Mouse (Mus musculus): Measurements from ENCODE around the gene Gltpd2. TPM values are rescaled to one million over a fixed set of nuclear protein-coding genes. Genes with fewer than 3 reads are reported as not detected.
"Not testable (repeated sequence)": the region's sequence is repeated elsewhere in the genome, so short reads cannot be mapped to it uniquely, and the experiment has no call there.

Gltpd2 gene
- polyA plus RNA-seq, 1 experiment from 2014 or later = not detected

GRCm38 (mm10) chr11:70520178-70520769, 1.3 kb downstream of the Gltpd2 start:
- H3K27ac ChIP-seq (replicated peaks; ENCODE audit: low read depth, low read length) = no peak overlapping the region
- no peaks in the 10 kb centered on the region for H3K36me3 ChIP-seq (replicated peaks; ENCODE audit: control insufficient read depth, insufficient read depth, low read depth, low read length)
- no peaks in the 10 kb centered on the region for H3K27me3 ChIP-seq (ENCODE audit: control insufficient read depth, insufficient read depth, low read length)
- H3K4me2 ChIP-seq (ENCODE audit: low read depth, low read length) = peak overlapping the region; percentile 24
- 14% methylated on average over 41 of the region's 41 CpGs for WGBS
- H3K9ac ChIP-seq (replicated peaks; ENCODE audit: low read length) = peak overlapping the region; percentile 43
- H3K4me1 ChIP-seq (ENCODE audit: control insufficient read depth, insufficient read depth, low read length) = no peaks in the 10 kb centered on the region
- DNase-seq (ENCODE audit: low spot score) (peak; percentile 40), ATAC-seq (replicated peaks; ENCODE audit: insufficient number of reproducible peaks, low FRiP score, low TSS enrichment, low read depth) (no peak; the same call in 1 of the 2 replicates)
- H3K4me3 ChIP-seq (ENCODE audit: low read depth, low read length) = peak overlapping the region; percentile 5
- H3K9me3 ChIP-seq (replicated peaks; ENCODE audit: control insufficient read depth, low read length) = no peaks in the 10 kb centered on the region

DNA sequence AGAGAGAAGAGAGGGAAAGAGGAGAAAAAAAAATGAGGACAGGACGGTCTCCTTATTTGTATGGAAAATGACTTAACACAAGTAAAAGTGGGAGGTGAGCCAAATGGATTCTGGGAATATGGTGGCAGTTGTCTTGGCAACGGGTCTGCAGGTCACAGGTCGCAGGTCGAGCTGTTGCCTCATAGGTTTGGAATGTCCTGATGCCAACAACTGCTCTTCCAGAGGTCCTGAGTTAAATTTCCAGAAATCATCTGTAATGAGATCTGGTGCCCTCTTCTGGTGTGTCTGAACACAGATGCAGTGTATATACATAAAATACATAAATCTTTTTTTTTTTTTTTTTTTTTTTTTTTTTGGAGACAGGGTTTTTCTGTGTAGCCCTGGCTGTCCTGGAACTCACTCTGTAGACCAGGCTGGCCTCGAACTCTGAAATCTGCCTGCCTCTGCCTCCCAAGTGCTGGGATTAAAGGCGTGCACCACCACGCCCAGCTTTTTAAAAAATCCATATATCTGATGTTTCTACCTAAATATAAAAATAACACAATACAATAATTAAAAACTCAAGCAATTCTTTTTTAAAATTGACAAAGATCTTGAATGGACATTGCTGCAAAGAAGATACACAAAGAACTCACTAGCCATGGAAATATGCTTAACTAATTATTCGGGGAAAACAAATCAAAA, 4.5 kb downstream of the Gltpd2 start:
- not testable (repeated sequence) for H3K27ac ChIP-seq (replicated peaks; ENCODE audit: low read depth, low read length); H3K36me3 ChIP-seq (replicated peaks; ENCODE audit: control insufficient read depth, insufficient read depth, low read depth, low read length); ATAC-seq (replicated peaks; ENCODE audit: insufficient number of reproducible peaks, low FRiP score, low TSS enrichment, low read depth); DNase-seq (ENCODE audit: low spot score); H3K4me2 ChIP-seq (ENCODE audit: low read depth, low read length); H3K4me3 ChIP-seq (ENCODE audit: low read depth, low read length); H3K27me3 ChIP-seq (ENCODE audit: control insufficient read depth, insufficient read depth, low read length); H3K9me3 ChIP-seq (replicated peaks; ENCODE audit: control insufficient read depth, low read length); H3K4me1 ChIP-seq (ENCODE audit: control insufficient read depth, insufficient read depth, low read length); H3K9ac ChIP-seq (replicated peaks; ENCODE audit: low read length)
- 83% methylated on average over 8 of the region's 8 CpGs for WGBS

GRCm38 (mm10) chr11:70524782-70525181, 5.8 kb downstream of the Gltpd2 start:
- no peak for DNase-seq (ENCODE audit: low spot score)
- Histone ChIP-seq H3K27me3 (ENCODE audit: control insufficient read depth, insufficient read depth, low read length) (no peaks in the 10 kb centered on the region), H3K9ac (replicated peaks; ENCODE audit: low read length) (no peak overlapping the region), H3K36me3 (replicated peaks; ENCODE audit: control insufficient read depth, insufficient read depth, low read depth, low read length) (no peaks in the 10 kb centered on the region; the same call in none of the 2 replicates), H3K9me3 (replicated peaks; ENCODE audit: control insufficient read depth, low read length) (no peaks in the 10 kb centered on the region), H3K27ac (replicated peaks; ENCODE audit: low read depth, low read length) (no peak overlapping the region), H3K4me2 (ENCODE audit: low read depth, low read length) (peak overlapping the region; percentile 23), H3K4me1 (ENCODE audit: control insufficient read depth, insufficient read depth, low read length) (no peaks in the 10 kb centered on the region), H3K4me3 (ENCODE audit: low read depth, low read length) (peak overlapping the region; percentile 79)
- 7% methylated on average over 8 of the region's 8 CpGs for WGBS
- ATAC-seq (replicated peaks; ENCODE audit: insufficient number of reproducible peaks, low FRiP score, low TSS enrichment, low read depth) = peak; percentile 17

DNA sequence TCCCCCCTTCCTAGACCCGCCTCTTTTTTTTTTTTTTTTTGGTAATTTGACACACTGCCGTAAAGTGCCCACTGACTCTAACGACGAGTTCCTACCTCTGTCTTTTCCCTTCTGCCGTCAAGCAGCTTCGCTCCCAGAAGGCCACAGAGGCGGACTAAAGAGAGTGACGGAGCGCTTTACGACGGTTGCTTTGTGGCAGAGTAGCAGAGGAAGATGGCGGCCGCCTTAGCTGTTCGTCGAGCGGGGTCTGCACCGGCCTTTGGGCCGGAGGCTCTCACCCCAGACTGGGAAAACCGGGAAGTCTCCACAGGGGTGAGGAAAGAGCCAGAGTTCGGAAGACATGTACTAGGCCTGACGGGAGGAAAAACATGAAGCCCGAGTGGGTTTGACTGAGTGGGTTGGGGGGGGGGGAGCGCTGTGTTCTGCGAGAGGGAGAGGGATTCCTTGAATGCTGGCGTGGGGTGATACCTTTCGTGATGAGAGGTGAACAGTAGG, 6.2 kb downstream of the Gltpd2 start, which contains the start of gene Psmb6:
Psmb6 (plus strand) TSS at position 184 of the 495 bp plus-strand sequence.
- Histone ChIP-seq H3K4me2 (ENCODE audit: low read depth, low read length) (peak within 1 kb of the TSS; percentile 62), H3K4me3 (ENCODE audit: low read depth, low read length) (peak within 1 kb of the TSS; percentile 79), H3K27ac (replicated peaks; ENCODE audit: low read depth, low read length) (no peak within 1 kb of the TSS), H3K9me3 (replicated peaks; ENCODE audit: control insufficient read depth, low read length) (no peaks in the 10 kb centered on the region), H3K36me3 (replicated peaks; ENCODE audit: control insufficient read depth, insufficient read depth, low read depth, low read length) (no peaks in the 10 kb centered on the region; the same call in none of the 2 replicates), H3K9ac (replicated peaks; ENCODE audit: low read length) (peak within 1 kb of the TSS; percentile 73), H3K4me1 (ENCODE audit: control insufficient read depth, insufficient read depth, low read length) (no peaks in the 10 kb centered on the region), H3K27me3 (ENCODE audit: control insufficient read depth, insufficient read depth, low read length) (no peaks in the 10 kb centered on the region)
- WGBS = 0% methylated on average over 25 of the region's 26 CpGs
- ATAC-seq (replicated peaks; ENCODE audit: insufficient number of reproducible peaks, low FRiP score, low TSS enrichment, low read depth) (peak; percentile 91), DNase-seq (ENCODE audit: low spot score) (peak; percentile 98)

DNA sequence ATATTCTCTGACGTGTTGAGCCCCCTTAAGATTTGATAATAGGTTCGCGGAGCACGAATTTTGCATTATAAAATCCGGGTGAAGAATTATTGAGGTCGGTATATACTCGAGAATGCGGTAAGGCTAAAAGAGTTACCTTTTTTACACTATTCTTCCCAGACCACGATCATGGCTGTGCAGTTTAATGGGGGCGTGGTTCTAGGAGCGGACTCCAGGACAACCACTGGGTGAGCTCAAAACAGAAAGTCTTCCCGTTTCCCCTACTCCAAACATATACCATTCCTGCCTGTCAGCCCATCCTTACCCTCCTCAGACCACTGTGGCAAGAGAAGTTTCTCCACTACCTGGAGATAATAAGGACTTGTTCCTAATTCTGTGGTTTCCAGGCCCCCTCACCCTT, 6.7 kb downstream of the Gltpd2 start:
- DNase-seq (ENCODE audit: low spot score) (peak; percentile 36), ATAC-seq (replicated peaks; ENCODE audit: insufficient number of reproducible peaks, low FRiP score, low TSS enrichment, low read depth) (no peak; the same call in 1 of the 2 replicates)
- Histone ChIP-seq H3K27ac (replicated peaks; ENCODE audit: low read depth, low read length) (no peak overlapping the region), H3K9me3 (replicated peaks; ENCODE audit: control insufficient read depth, low read length) (no peaks in the 10 kb centered on the region), H3K9ac (replicated peaks; ENCODE audit: low read length) (peak overlapping the region; percentile 73), H3K27me3 (ENCODE audit: control insufficient read depth, insufficient read depth, low read length) (no peaks in the 10 kb centered on the region), H3K36me3 (replicated peaks; ENCODE audit: control insufficient read depth, insufficient read depth, low read depth, low read length) (no peaks in the 10 kb centered on the region; the same call in none of the 2 replicates), H3K4me1 (ENCODE audit: control insufficient read depth, insufficient read depth, low read length) (no peaks in the 10 kb centered on the region), H3K4me3 (ENCODE audit: low read depth, low read length) (peak overlapping the region; percentile 79), H3K4me2 (ENCODE audit: low read depth, low read length) (peak overlapping the region; percentile 62)
- WGBS = 2% methylated on average over 12 of the region's 12 CpGs

GRCm38 (mm10) chr11:70526211-70526610, 7.2 kb downstream of the Gltpd2 start:
- no peaks in the 10 kb centered on the region for H3K9me3 ChIP-seq (replicated peaks; ENCODE audit: control insufficient read depth, low read length)
- no peaks in the 10 kb centered on the region for H3K27me3 ChIP-seq (ENCODE audit: control insufficient read depth, insufficient read depth, low read length)
- no peaks in the 10 kb centered on the region for H3K4me1 ChIP-seq (ENCODE audit: control insufficient read depth, insufficient read depth, low read length)
- ATAC-seq (replicated peaks; ENCODE audit: insufficient number of reproducible peaks, low FRiP score, low TSS enrichment, low read depth) = no peak
- H3K4me2 ChIP-seq (ENCODE audit: low read depth, low read length) = peak overlapping the region; percentile 62
- peak overlapping the region; percentile 73 for H3K9ac ChIP-seq (replicated peaks; ENCODE audit: low read length)
- H3K4me3 ChIP-seq (ENCODE audit: low read depth, low read length) = peak overlapping the region; percentile 79
- no peak for DNase-seq (ENCODE audit: low spot score)
- no peak overlapping the region for H3K27ac ChIP-seq (replicated peaks; ENCODE audit: low read depth, low read length)
- 87% methylated on average over 12 of the region's 12 CpGs for WGBS
- H3K36me3 ChIP-seq (replicated peaks; ENCODE audit: control insufficient read depth, insufficient read depth, low read depth, low read length) = no peaks in the 10 kb centered on the region; the same call in none of the 2 replicates

GRCm38 (mm10) chr11:70528610-70529009, 9.6 kb downstream of the Gltpd2 start:
- Histone ChIP-seq H3K9ac (replicated peaks; ENCODE audit: low read length) (no peak overlapping the region), H3K27me3 (ENCODE audit: control insufficient read depth, insufficient read depth, low read length) (no peaks in the 10 kb centered on the region), H3K36me3 (replicated peaks; ENCODE audit: control insufficient read depth, insufficient read depth, low read depth, low read length) (no peaks in the 10 kb centered on the region; the same call in none of the 2 replicates), H3K4me3 (ENCODE audit: low read depth, low read length) (no peak overlapping the region), H3K9me3 (replicated peaks; ENCODE audit: control insufficient read depth, low read length) (no peaks in the 10 kb centered on the region), H3K4me1 (ENCODE audit: control insufficient read depth, insufficient read depth, low read length) (no peaks in the 10 kb centered on the region), H3K27ac (replicated peaks; ENCODE audit: low read depth, low read length) (no peak overlapping the region), H3K4me2 (ENCODE audit: low read depth, low read length) (no peak overlapping the region)
- 88% methylated on average over 7 of the region's 7 CpGs for WGBS
- no peak for ATAC-seq (replicated peaks; ENCODE audit: insufficient number of reproducible peaks, low FRiP score, low TSS enrichment, low read depth)
- DNase-seq (ENCODE audit: low spot score) = no peak

GRCm38 (mm10) chr11:70531065-70531464, 12.1 kb downstream of the Gltpd2 start:
- H3K4me1 ChIP-seq (ENCODE audit: control insufficient read depth, insufficient read depth, low read length); H3K27me3 ChIP-seq (ENCODE audit: control insufficient read depth, insufficient read depth, low read length); H3K36me3 ChIP-seq (replicated peaks; ENCODE audit: control insufficient read depth, insufficient read depth, low read depth, low read length); DNase-seq (ENCODE audit: low spot score); H3K9ac ChIP-seq (replicated peaks; ENCODE audit: low read length); H3K9me3 ChIP-seq (replicated peaks; ENCODE audit: control insufficient read depth, low read length); H3K27ac ChIP-seq (replicated peaks; ENCODE audit: low read depth, low read length); H3K4me3 ChIP-seq (ENCODE audit: low read depth, low read length); H3K4me2 ChIP-seq (ENCODE audit: low read depth, low read length); ATAC-seq (replicated peaks; ENCODE audit: insufficient number of reproducible peaks, low FRiP score, low TSS enrichment, low read depth): not testable (repeated sequence)
- WGBS = 72% methylated on average over 2 of the region's 2 CpGs
